Mouse (Mus musculus) lung, adult 2 months (tissue): ENCODE measurements at regions not wholly inside any gene's neighbourhood (a gene's known extent, or its start where the extent isn't known, plus 50 kb on each side); places are given as distances from the start of the nearest gene placed in this dataset.

Source experiments
- CTCF ChIP-seq: fragments of 200-500 bp; IDR thresholded peaks from 2 replicates; pipeline ENCODE4 v1.5.1; 2011; ENCODE audit warnings: mild to moderate bottlenecking, low read length, control low read depth; ENCODE audit not compliant: insufficient read depth
- POLR2A ChIP-seq: fragments of 200-500 bp; IDR thresholded peaks from 2 replicates; pipeline ENCODE4 v1.6.1; 2011; ENCODE audit warnings: low read depth, mild to moderate bottlenecking, control low read depth, low read length, borderline replicate concordance; ENCODE audit errors: extremely low read depth

- TF ChIP-seq CTCF (no peak), POLR2A (no peak)
Measured at GRCm38 (mm10) chr9:100094956-100095558, 219.1 kb upstream of the Sox14 start.
